Mouse (Mus musculus) heart, embryonic 11.5 days (tissue): ENCODE data around the gene Hebp2. TPM values are rescaled to one million over a fixed set of nuclear protein-coding genes. Genes with fewer than 3 reads are reported as not detected.

Experiments
- ATAC-seq: fragments of 200-750 bp; cut with Nextera tagmentation; replicated peaks from 2 replicates; pipeline ENCODE4 v1.8.0; 2017; ENCODE audit warnings: moderate library complexity; ENCODE audit not compliant: insufficient number of reproducible peaks, low FRiP score, low TSS enrichment
- H3K27ac ChIP-seq: fragments of 300-500 bp; sonication (generic); 2 replicates; pipeline ENCODE4 v1.5.1; 2014; ENCODE audit warnings: mild to moderate bottlenecking, low read depth, low read length
- H3K27me3 ChIP-seq: fragments of 300-500 bp; sonication (generic); 2 replicates; pipeline ENCODE4 v1.6.1; 2014; ENCODE audit warnings: mild to moderate bottlenecking, low read length, mixed read lengths; ENCODE audit not compliant: control insufficient read depth, insufficient read depth
- H3K36me3 ChIP-seq: fragments of 300-500 bp; sonication (generic); 2 replicates; pipeline ENCODE4 v1.6.1; 2014; ENCODE audit warnings: mild to moderate bottlenecking, low read length, moderate library complexity, mixed read lengths; ENCODE audit not compliant: control insufficient read depth, insufficient read depth
- H3K4me1 ChIP-seq: fragments of 300-500 bp; sonication (generic); 2 replicates; pipeline ENCODE4 v1.6.1; 2014; ENCODE audit warnings: low read length; ENCODE audit not compliant: control insufficient read depth, insufficient read depth
- H3K4me2 ChIP-seq: fragments of 300-500 bp; sonication (generic); 2 replicates; pipeline ENCODE4 v1.6.1; 2014; ENCODE audit warnings: mild to moderate bottlenecking, moderate library complexity
- H3K4me3 ChIP-seq: fragments of 300-500 bp; sonication (generic); 2 replicates; pipeline ENCODE4 v1.5.1; 2014; ENCODE audit warnings: low read depth, low read length
- H3K9ac ChIP-seq: fragments of 300-500 bp; sonication (generic); 2 replicates; pipeline ENCODE4 v1.6.1; 2014; ENCODE audit warnings: mild to moderate bottlenecking, low read depth, low read length, moderate library complexity
- H3K9me3 ChIP-seq: fragments of 300-500 bp; sonication (generic); replicated peaks from 2 replicates; pipeline ENCODE4 v1.6.1; 2016; ENCODE audit warnings: low read length; ENCODE audit not compliant: control insufficient read depth
- WGBS: fragments of 180-500 bp; shearing (Covaris S2); extraction: QIAGEN DNeasy Blood & Tissue Kit; methylation state at CpG from one replicate; pipeline ENCODE4 v1.1.7; 2014; ENCODE audit not compliant: insufficient replicate concordance; 5-methylcytosine and 5-hydroxymethylcytosine counted together
- polyA plus RNA-seq: library from polyadenylated mRNA; unstranded; fragments of >200 nt; fragmentation: Nextera tagmentation; extraction: Ambion mirVana; gene quantifications from 2 replicates; pipeline ENCODE4 v1.2.1, GENCODE M21; 2014

The Hebp2 gene
- polyA plus RNA-seq, 1 experiment from 2014 or later, result 19.9 TPM

- H3K9ac ChIP-seq, result no peak overlapping the region
- no peak overlapping the region for H3K27ac ChIP-seq
- no peak overlapping the region for H3K4me2 ChIP-seq
- H3K4me3 ChIP-seq, result no peak overlapping the region
- no peaks in the 10 kb centered on the region for H3K36me3 ChIP-seq
- peaks cover 3% of the 10 kb centered on the region; the same call in 1 of the 2 replicates for H3K4me1 ChIP-seq
- WGBS, result 77% methylated on average over 4 of the region's 4 CpGs
- no peaks in the 10 kb centered on the region for H3K27me3 ChIP-seq
- no peak for ATAC-seq
- H3K9me3 ChIP-seq, result no peaks in the 10 kb centered on the region
These were observed 1.5 kb upstream of the Hebp2 start for GRCm38 (mm10) chr10:18547381-18547780.

- WGBS, result 5% methylated on average over 13 of the region's 13 CpGs
- peak; percentile 56; the same call in 1 of the 2 replicates for ATAC-seq
- Histone ChIP-seq H3K36me3 (no peaks in the 10 kb centered on the region), H3K9ac (peak overlapping the region; percentile 78), H3K9me3 (no peaks in the 10 kb centered on the region), H3K4me2 (peak overlapping the region; percentile 91), H3K4me3 (peak overlapping the region; percentile 71), H3K27me3 (no peaks in the 10 kb centered on the region), H3K4me1 (peaks cover 3% of the 10 kb centered on the region; the same call in 1 of the 2 replicates), H3K27ac (no peak overlapping the region)
These were observed 567 bp downstream of the Hebp2 start for GRCm38 (mm10) chr10:18545309-18545708.

GRCm38 (mm10) chr10:18536889-18537288, 9.0 kb downstream of the Hebp2 start:
- 81% methylated on average over 2 of the region's 2 CpGs for WGBS

GRCm38 (mm10) chr10:18532293-18532692, 13.6 kb downstream of the Hebp2 start:
- no peak overlapping the region for H3K9ac ChIP-seq
- ATAC-seq, result no peak
- H3K36me3 ChIP-seq, result peaks cover 10% of the 10 kb centered on the region
- H3K4me3 ChIP-seq, result no peak overlapping the region
- WGBS, result 41% methylated on average over 8 of the region's 8 CpGs
- H3K27me3 ChIP-seq, result no peaks in the 10 kb centered on the region
- H3K4me1 ChIP-seq, result no peaks in the 10 kb centered on the region
- H3K27ac ChIP-seq, result no peak overlapping the region
- no peak overlapping the region for H3K4me2 ChIP-seq
- H3K9me3 ChIP-seq, result no peaks in the 10 kb centered on the region

More at GRCm38 (mm10) chr10:18536889-18537288, 9.0 kb downstream of the Hebp2 start:
- Histone ChIP-seq H3K9ac (no peak overlapping the region), H3K4me1 (no peaks in the 10 kb centered on the region), H3K9me3 (no peaks in the 10 kb centered on the region), H3K4me3 (no peak overlapping the region), H3K36me3 (peaks cover 3% of the 10 kb centered on the region; the same call in 1 of the 2 replicates), H3K27me3 (no peaks in the 10 kb centered on the region), H3K4me2 (no peak overlapping the region), H3K27ac (no peak overlapping the region)
- ATAC-seq, result no peak

GRCm38 (mm10) chr10:18530161-18530560, 15.7 kb downstream of the Hebp2 start:
- ATAC-seq, result no peak

GRCm38 (mm10) chr10:18529177-18529576, 16.7 kb downstream of the Hebp2 start:
- ATAC-seq, result no peak
- H3K4me1 ChIP-seq, result 0 out of 2 replicates have a peak, but pooled peaks cover 4% of the 10 kb centered on the region
- no peak overlapping the region for H3K4me2 ChIP-seq
- no peaks in the 10 kb centered on the region for H3K27me3 ChIP-seq
- no peak overlapping the region for H3K27ac ChIP-seq
- no peak overlapping the region for H3K9ac ChIP-seq
- H3K9me3 ChIP-seq, result no peaks in the 10 kb centered on the region
- H3K4me3 ChIP-seq, result no peak overlapping the region
- WGBS, result 74% methylated on average over 4 of the region's 4 CpGs
- peaks cover 10% of the 10 kb centered on the region for H3K36me3 ChIP-seq

More at GRCm38 (mm10) chr10:18530161-18530560, 15.7 kb downstream of the Hebp2 start:
- H3K9ac ChIP-seq, result no peak overlapping the region
- H3K27ac ChIP-seq, result no peak overlapping the region
- H3K9me3 ChIP-seq, result no peaks in the 10 kb centered on the region
- H3K4me3 ChIP-seq, result no peak overlapping the region
- WGBS, result 88% methylated on average over 4 of the region's 4 CpGs
- H3K4me1 ChIP-seq, result 0 out of 2 replicates have a peak, but pooled peaks cover 4% of the 10 kb centered on the region
- H3K4me2 ChIP-seq, result no peak overlapping the region
- H3K27me3 ChIP-seq, result no peaks in the 10 kb centered on the region
- peaks cover 10% of the 10 kb centered on the region for H3K36me3 ChIP-seq

GRCm38 (mm10) chr10:18528475-18528874, 17.4 kb downstream of the Hebp2 start:
- Histone ChIP-seq H3K4me2 (no peak overlapping the region), H3K27me3 (no peaks in the 10 kb centered on the region), H3K4me1 (0 out of 2 replicates have a peak, but pooled peaks cover 4% of the 10 kb centered on the region), H3K9ac (no peak overlapping the region), H3K36me3 (peaks cover 13% of the 10 kb centered on the region), H3K4me3 (no peak overlapping the region), H3K27ac (no peak overlapping the region), H3K9me3 (no peaks in the 10 kb centered on the region)
- no peak for ATAC-seq
- 51% methylated on average over 5 of the region's 5 CpGs for WGBS

GRCm38 (mm10) chr10:18527766-18528165, 18.1 kb downstream of the Hebp2 start:
- Histone ChIP-seq H3K9me3 (no peaks in the 10 kb centered on the region), H3K4me3 (no peak overlapping the region), H3K27ac (no peak overlapping the region), H3K4me2 (no peak overlapping the region), H3K36me3 (peaks cover 13% of the 10 kb centered on the region), H3K4me1 (0 out of 2 replicates have a peak, but pooled peaks cover 4% of the 10 kb centered on the region), H3K27me3 (no peaks in the 10 kb centered on the region), H3K9ac (no peak overlapping the region)
- 73% methylated on average over 7 of the region's 7 CpGs for WGBS
- no peak for ATAC-seq
